Comparison of ENCODE assay signal across 12 mouse cellular contexts in genomic region chr2:153592056-153593014, GRCm38 (mm10). TPM values are rescaled to one million over a fixed set of nuclear protein-coding genes. Genes with fewer than 3 reads are reported as not detected.
DNase-seq lines count a peak whose midpoint lies in the region; ATAC-seq and TF ChIP-seq lines count a peak whose summit lies in the region.
"Had no signal": no experiment of that assay in that cellular context is flagged by ENCODE, and none has a peak within 500 bp of the region (broad histone marks: within the 10 kb centered on the region; RNA-seq: fewer than 3 reads in every experiment).

No protein-coding gene starts in this region.

- no peak for TF ChIP-seq POLR2A in thymus, adult 2 months (IDR thresholded peaks at IDR 0.05; ENCODE audit: control insufficient read depth, extremely low read depth, insufficient read depth, low read length, poor library complexity)

- TF ChIP-seq CTCF in left cerebral cortex, adult 2 months (IDR thresholded peaks at IDR 0.05): no peak
- TF ChIP-seq CTCF in thymus, adult 2 months (IDR thresholded peaks at IDR 0.05; ENCODE audit: borderline replicate concordance, control insufficient read depth, extremely low read depth, insufficient read depth, low read length, poor library complexity): no peak

- no peaks in the 10 kb centered on the region for H3K9me3 ChIP-seq in midbrain, embryonic 12.5 days
- no peaks in the 10 kb centered on the region for H3K9me3 ChIP-seq in midbrain, embryonic 11.5 days (ENCODE audit: control insufficient read depth, low read length)
- no peaks in the 10 kb centered on the region for H3K9me3 ChIP-seq in forebrain, embryonic 13.5 days (replicated peaks)
- H3K9me3 ChIP-seq in kidney, embryonic 15.5 days (replicated peaks): no peaks in the 10 kb centered on the region
- H3K9me3 ChIP-seq in stomach, embryonic 16.5 days (replicated peaks; ENCODE audit: control insufficient read depth, low read length): no peaks in the 10 kb centered on the region
- H3K9me3 ChIP-seq: G1E had no signal

- WGBS in midbrain, embryonic 12.5 days: 83% methylated on average over 8 of the region's 8 CpGs
- 78% methylated on average over 8 of the region's 8 CpGs for WGBS in midbrain, embryonic 11.5 days
- WGBS in forebrain, embryonic 13.5 days: 79% methylated on average over 8 of the region's 8 CpGs
- 57% methylated on average over 8 of the region's 8 CpGs for WGBS in kidney, embryonic 15.5 days
- 54% methylated on average over 8 of the region's 8 CpGs for WGBS in stomach, embryonic 16.5 days
- 88% methylated on average over 8 of the region's 8 CpGs for WGBS in thymus, adult 2 months

- H3K4me2 ChIP-seq in midbrain, embryonic 12.5 days (replicated peaks): no peak overlapping the region
- H3K4me2 ChIP-seq in midbrain, embryonic 11.5 days: no peak overlapping the region
- H3K4me2 ChIP-seq in forebrain, embryonic 13.5 days: no peak overlapping the region
- H3K4me2 ChIP-seq in kidney, embryonic 15.5 days: no peak overlapping the region
- no peak overlapping the region for H3K4me2 ChIP-seq in stomach, embryonic 16.5 days (ENCODE audit: low read depth, low read length)

- intact Hi-C loops in left cerebral cortex, adult 2 months (cut with DNase I): no loop called here

- no peak for DNase-seq in midbrain, embryonic 11.5 days (ENCODE audit: low spot score, missing footprints)
- DNase-seq in left cerebral cortex, adult 2 months (ENCODE audit: extremely low spot score in 1 of 2, low spot score in 2 of 2): no peak
- DNase-seq in thymus, adult 2 months: no peak
- no peak for DNase-seq in urinary bladder, postnatal 25 days (ENCODE audit: low spot score)
- DNase-seq: heart, postnatal 36 days; lung, adult 18-20 months; spleen, adult 18-20 months had no signal

- H3K27ac ChIP-seq in midbrain, embryonic 12.5 days (replicated peaks): 0 out of 2 replicates have a peak overlapping the region, but pooled peaks have one; percentile 20
- H3K27ac ChIP-seq in midbrain, embryonic 11.5 days (ENCODE audit: low read depth, low read length): no peak overlapping the region
- H3K27ac ChIP-seq in forebrain, embryonic 13.5 days: peak overlapping the region; percentile 60
- peak overlapping the region; percentile 84 for H3K27ac ChIP-seq in kidney, embryonic 15.5 days
- peak overlapping the region; percentile 55 for H3K27ac ChIP-seq in stomach, embryonic 16.5 days (ENCODE audit: low read length)
- H3K27ac ChIP-seq in left cerebral cortex, adult 2 months: no peak overlapping the region
- H3K27ac ChIP-seq in thymus, adult 2 months (ENCODE audit: control insufficient read depth, insufficient read depth, low read length): no peak overlapping the region

- H3K36me3 ChIP-seq in midbrain, embryonic 12.5 days: no peaks in the 10 kb centered on the region
- H3K36me3 ChIP-seq in midbrain, embryonic 11.5 days (ENCODE audit: control insufficient read depth, insufficient read depth, low read length): no peaks in the 10 kb centered on the region
- H3K36me3 ChIP-seq in forebrain, embryonic 13.5 days (ENCODE audit: poor library complexity, severe bottlenecking): no peaks in the 10 kb centered on the region
- no peaks in the 10 kb centered on the region for H3K36me3 ChIP-seq in kidney, embryonic 15.5 days
- no peaks in the 10 kb centered on the region for H3K36me3 ChIP-seq in stomach, embryonic 16.5 days (ENCODE audit: control insufficient read depth, insufficient read depth, low read length)
- no peaks in the 10 kb centered on the region for H3K36me3 ChIP-seq in thymus, adult 2 months (ENCODE audit: control insufficient read depth, insufficient read depth, low read length)
- H3K36me3 ChIP-seq: G1E had no signal

- H3K4me3 ChIP-seq in midbrain, embryonic 12.5 days: no peak overlapping the region
- no peak overlapping the region for H3K4me3 ChIP-seq in midbrain, embryonic 11.5 days (ENCODE audit: low read depth, low read length)
- no peak overlapping the region for H3K4me3 ChIP-seq in forebrain, embryonic 13.5 days
- H3K4me3 ChIP-seq in kidney, embryonic 15.5 days (replicated peaks): no peak overlapping the region
- no peak overlapping the region for H3K4me3 ChIP-seq in stomach, embryonic 16.5 days (replicated peaks; ENCODE audit: low read length)
- no peak overlapping the region for H3K4me3 ChIP-seq in left cerebral cortex, adult 2 months
- H3K4me3 ChIP-seq in thymus, adult 2 months (ENCODE audit: control insufficient read depth, insufficient read depth, low read length): no peak overlapping the region

- H3K27me3 ChIP-seq in midbrain, embryonic 12.5 days: 0 out of 2 replicates have a peak, but pooled peaks cover 3% of the 10 kb centered on the region
- H3K27me3 ChIP-seq in midbrain, embryonic 11.5 days (ENCODE audit: control insufficient read depth, insufficient read depth, low read length): no peaks in the 10 kb centered on the region
- no peaks in the 10 kb centered on the region for H3K27me3 ChIP-seq in forebrain, embryonic 13.5 days
- H3K27me3 ChIP-seq in kidney, embryonic 15.5 days: no peaks in the 10 kb centered on the region
- H3K27me3 ChIP-seq in stomach, embryonic 16.5 days (ENCODE audit: control insufficient read depth, insufficient read depth, low read length): no peaks in the 10 kb centered on the region
- no peaks in the 10 kb centered on the region for H3K27me3 ChIP-seq in thymus, adult 2 months (ENCODE audit: control insufficient read depth, insufficient read depth, low read length)

- no peak overlapping the region for H3K9ac ChIP-seq in midbrain, embryonic 12.5 days (replicated peaks)
- H3K9ac ChIP-seq in midbrain, embryonic 11.5 days (ENCODE audit: low read length): no peak overlapping the region
- H3K9ac ChIP-seq in forebrain, embryonic 13.5 days: no peak overlapping the region
- H3K9ac ChIP-seq in kidney, embryonic 15.5 days: no peak overlapping the region
- H3K9ac ChIP-seq in stomach, embryonic 16.5 days (ENCODE audit: low read length): no peak overlapping the region

- peaks cover 5% of the 10 kb centered on the region; the same call in 1 of the 2 replicates for H3K4me1 ChIP-seq in midbrain, embryonic 12.5 days
- H3K4me1 ChIP-seq in midbrain, embryonic 11.5 days (ENCODE audit: control insufficient read depth, insufficient read depth, low read length): no peaks in the 10 kb centered on the region
- peaks cover 20% of the 10 kb centered on the region for H3K4me1 ChIP-seq in forebrain, embryonic 13.5 days
- peaks cover 22% of the 10 kb centered on the region for H3K4me1 ChIP-seq in kidney, embryonic 15.5 days
- peaks cover 3% of the 10 kb centered on the region; the same call in 1 of the 2 replicates for H3K4me1 ChIP-seq in stomach, embryonic 16.5 days (ENCODE audit: control insufficient read depth, insufficient read depth, low read length)
- no peaks in the 10 kb centered on the region for H3K4me1 ChIP-seq in thymus, adult 2 months (replicated peaks; ENCODE audit: control insufficient read depth, insufficient read depth, low read length)

- ATAC-seq in midbrain, embryonic 12.5 days (ENCODE audit: low FRiP score, low read depth): no peak
- no peak for ATAC-seq in midbrain, embryonic 11.5 days (ENCODE audit: low FRiP score)
- no peak for ATAC-seq in forebrain, embryonic 13.5 days
- ATAC-seq in kidney, embryonic 15.5 days (replicated peaks; ENCODE audit: low FRiP score): peak; percentile 76
- ATAC-seq in stomach, embryonic 16.5 days (ENCODE audit: insufficient read depth, low FRiP score): peak; percentile 83

RNA-seq across cellular contexts. Expression of gene Commd7, which starts 40.2 kb away (rescaled TPM):
- 63.1 and 66.1 TPM in 2 replicates for polyA plus RNA-seq in midbrain, embryonic 12.5 days (2016; fragmentation: Nextera tagmentation; extraction: Ambion mirVana)
- 64.9 and 65.4 TPM in 2 replicates for polyA plus RNA-seq in midbrain, embryonic 11.5 days (2014; fragmentation: Nextera tagmentation; extraction: Ambion mirVana)
- polyA plus RNA-seq in forebrain, embryonic 13.5 days (2015; fragmentation: Nextera tagmentation; extraction: Ambion mirVana): 80.2 and 81.1 TPM in 2 replicates
- polyA plus RNA-seq in kidney, embryonic 15.5 days (2015; fragmentation: Nextera tagmentation; extraction: Ambion mirVana): 75.2 and 78.8 TPM in 2 replicates
- 72.0 and 75.0 TPM in 2 replicates for polyA plus RNA-seq in stomach, embryonic 16.5 days (2015; fragmentation: Nextera tagmentation; extraction: Ambion mirVana)
- total RNA-seq in left cerebral cortex, adult 2 months (2021): 10 to 100 TPM; 26.2 to 27.1 TPM
- 22.0 and 22.4 TPM in 2 replicates for polyA plus RNA-seq in thymus, adult 2 months (2012; rRNA removed)

RNA-seq across cellular contexts. Expression of gene Dnmt3b, which starts 56.9 kb away (rescaled TPM):
- polyA plus RNA-seq in midbrain, embryonic 12.5 days (2016; fragmentation: Nextera tagmentation; extraction: Ambion mirVana): 10.3 and 12.5 TPM in 2 replicates
- 12.7 and 12.9 TPM in 2 replicates for polyA plus RNA-seq in midbrain, embryonic 11.5 days (2014; fragmentation: Nextera tagmentation; extraction: Ambion mirVana)
- 4.1 and 4.8 TPM in 2 replicates for polyA plus RNA-seq in forebrain, embryonic 13.5 days (2015; fragmentation: Nextera tagmentation; extraction: Ambion mirVana)
- 15.7 and 16.5 TPM in 2 replicates for polyA plus RNA-seq in kidney, embryonic 15.5 days (2015; fragmentation: Nextera tagmentation; extraction: Ambion mirVana)
- 6.5 and 7.0 TPM in 2 replicates for polyA plus RNA-seq in stomach, embryonic 16.5 days (2015; fragmentation: Nextera tagmentation; extraction: Ambion mirVana)
- total RNA-seq in left cerebral cortex, adult 2 months (2021): 1 to 10 TPM; 1.1 to 1.6 TPM
- polyA plus RNA-seq in thymus, adult 2 months (2012; rRNA removed): 4.4 and 4.7 TPM in 2 replicates

Comparison
In these comparisons a context has a peak if more than half of its experiments do, and no peak if none do; other contexts are left out.
1. H3K27ac ChIP-seq: peak in midbrain, embryonic 12.5 days (single experiment), forebrain, embryonic 13.5 days (single experiment), kidney, embryonic 15.5 days (single experiment) and stomach, embryonic 16.5 days (single experiment); none in midbrain, embryonic 11.5 days (single experiment), left cerebral cortex, adult 2 months (single experiment) and thymus, adult 2 months (single experiment).
2. ATAC-seq: peak in kidney, embryonic 15.5 days (single experiment) and stomach, embryonic 16.5 days (single experiment); none in midbrain, embryonic 12.5 days (single experiment), midbrain, embryonic 11.5 days (single experiment) and forebrain, embryonic 13.5 days (single experiment).